Mouse (Mus musculus) CH12.LX (cell line): ENCODE results near the gene Tmem104. TPM values are rescaled to one million over a fixed set of nuclear protein-coding genes. Genes with fewer than 3 reads are reported as not detected.
A peak's percentile ranks its signal among the peaks of the same experiment; 100 is the strongest.

Experiments
- DNase-seq: peaks from one replicate; pipeline ENCODE4 v3.0.0-alpha.2; 2013; ENCODE audit errors: extremely low read depth
- H3K27ac ChIP-seq: 2 replicates; pipeline ENCODE4 v1.5.1; 2012; ENCODE audit warnings: low read depth, mild to moderate bottlenecking, control low read depth, moderate library complexity; ENCODE audit not compliant: insufficient read depth
- H3K27me3 ChIP-seq: replicated peaks from 2 replicates; pipeline ENCODE3; 2012; ENCODE audit warnings: inconsistent platforms
- H3K36me3 ChIP-seq, 2 experiments: replicated peaks in 1 of 2; 2 replicates each; pipeline versions ENCODE3 to v1.6.1; 2012; ENCODE audit warnings: inconsistent platforms in 1 of 2, low read length in 1 of 2, mild to moderate bottlenecking in 1 of 2, mixed read lengths in 1 of 2, moderate library complexity in 1 of 2; ENCODE audit not compliant: control insufficient read depth in 1 of 2, insufficient read depth in 1 of 2
- H3K4me1 ChIP-seq, 2 experiments: 2 replicates each; pipeline ENCODE4 v1.6.1; 2012; ENCODE audit warnings: inconsistent platforms in 1 of 2, moderate library complexity in 1 of 2; ENCODE audit not compliant: insufficient read depth in 2 of 2, control insufficient read depth in 1 of 2
- H3K4me2 ChIP-seq: 2 replicates; pipeline ENCODE4 v1.6.1; 2012; ENCODE audit warnings: low read depth, mild to moderate bottlenecking, control low read depth; ENCODE audit not compliant: poor library complexity, insufficient read depth, severe bottlenecking
- H3K4me3 ChIP-seq, 3 experiments: fragments of 150-350 bp in 1 of 3; sonication (generic) in 1 of 3; replicated peaks in 1 of 3; 2 replicates each; pipeline versions ENCODE3 to v1.5.1; 2011 to 2012; ENCODE audit warnings: low read depth in 2 of 3, low read length in 2 of 3, mild to moderate bottlenecking in 2 of 3, moderate library complexity in 2 of 3, control low read depth in 1 of 3, improper control_type of control experiment in 1 of 3, inconsistent platforms in 1 of 3, mixed read lengths in 1 of 3; ENCODE audit not compliant: poor library complexity in 1 of 3
- H3K79me2 ChIP-seq: replicated peaks from 2 replicates; pipeline ENCODE4 v1.6.1; 2012; ENCODE audit warnings: mild to moderate bottlenecking, moderate library complexity; ENCODE audit not compliant: control insufficient read depth, poor library complexity, insufficient read depth, severe bottlenecking; ENCODE audit errors: extremely low read depth
- H3K9ac ChIP-seq: 2 replicates; pipeline ENCODE4 v1.6.1; 2012; ENCODE audit warnings: low read depth, mild to moderate bottlenecking, control low read depth, moderate library complexity; ENCODE audit not compliant: insufficient read depth
- H3K9me3 ChIP-seq: replicated peaks from 2 replicates; pipeline ENCODE3; 2012; ENCODE audit warnings: low read length, inconsistent platforms, mixed read lengths
- BHLHE40 ChIP-seq: IDR thresholded peaks from 2 replicates; pipeline ENCODE4 v1.6.1; 2011; ENCODE audit warnings: mild to moderate bottlenecking, low read depth, low read length, improper control_type of control experiment
- CHD2 ChIP-seq: IDR thresholded peaks from 2 replicates; pipeline ENCODE4 v1.6.1; 2011; ENCODE audit warnings: low read length, improper control_type of control experiment
- CTCF ChIP-seq, 2 experiments: IDR thresholded peaks in 1 of 2; conservative IDR thresholded peaks in 1 of 2; 2 replicates each; pipeline ENCODE4 v1.5.1; 2011 to 2012; ENCODE audit warnings: low read depth in 2 of 2, low read length in 2 of 2, improper control_type of control experiment in 1 of 2, inconsistent platforms in 1 of 2, mild to moderate bottlenecking in 1 of 2, moderate library complexity in 1 of 2
- E2F4 ChIP-seq: IDR thresholded peaks from 2 replicates; pipeline ENCODE4 v1.6.1; 2011; ENCODE audit warnings: low read depth, low read length, improper control_type of control experiment; ENCODE audit not compliant: insufficient replicate concordance
- ELF1 ChIP-seq: IDR thresholded peaks from 2 replicates; pipeline ENCODE4 v1.6.1; 2014; ENCODE audit warnings: low read depth, mild to moderate bottlenecking, inconsistent platforms, low read length, improper control_type of control experiment
- ETS1 ChIP-seq: conservative IDR thresholded peaks from 2 replicates; pipeline ENCODE4 v1.6.1; 2012; ENCODE audit warnings: low read depth, mild to moderate bottlenecking, inconsistent platforms, low read length, improper control_type of control experiment, moderate library complexity
- GABPA ChIP-seq: IDR thresholded peaks from 2 replicates; pipeline ENCODE4 v1.6.1; 2012; ENCODE audit warnings: low read depth, low read length, improper control_type of control experiment, inconsistent platforms; ENCODE audit not compliant: insufficient replicate concordance
- HCFC1 ChIP-seq: IDR thresholded peaks from 2 replicates; pipeline ENCODE4 v1.6.1; 2012; ENCODE audit warnings: low read depth, mild to moderate bottlenecking, inconsistent platforms, low read length, improper control_type of control experiment
- IRF4 ChIP-seq: IDR thresholded peaks from 2 replicates; pipeline ENCODE4 v1.6.1; 2014; ENCODE audit warnings: low read depth, mild to moderate bottlenecking, inconsistent platforms, low read length, improper control_type of control experiment
- JUN ChIP-seq: IDR thresholded peaks from 2 replicates; pipeline ENCODE4 v1.6.1; 2011; ENCODE audit warnings: low read depth, mild to moderate bottlenecking, low read length, improper control_type of control experiment, moderate library complexity; ENCODE audit not compliant: insufficient read depth
- JUND ChIP-seq: conservative IDR thresholded peaks from 2 replicates; pipeline ENCODE4 v1.6.1; 2011; ENCODE audit warnings: low read depth, low read length, improper control_type of control experiment
- KAT2A ChIP-seq: IDR thresholded peaks from 2 replicates; pipeline ENCODE4 v1.6.1; 2012; ENCODE audit warnings: low read length, improper control_type of control experiment, inconsistent platforms; ENCODE audit not compliant: insufficient replicate concordance
- MAFK ChIP-seq: IDR thresholded peaks from 2 replicates; pipeline ENCODE4 v1.6.1; 2011; ENCODE audit warnings: low read length, improper control_type of control experiment; ENCODE audit not compliant: insufficient replicate concordance
- MAX ChIP-seq: IDR thresholded peaks from 2 replicates; pipeline ENCODE4 v1.6.1; 2011; ENCODE audit warnings: low read length, improper control_type of control experiment
- MYC ChIP-seq: IDR thresholded peaks from 2 replicates; pipeline ENCODE4 v1.6.1; 2011; ENCODE audit warnings: low read depth, mild to moderate bottlenecking, improper control_type of control experiment, low read length
- NELFE ChIP-seq: IDR thresholded peaks from 2 replicates; pipeline ENCODE4 v1.6.1; 2011; ENCODE audit warnings: low read depth, low read length, improper control_type of control experiment
- NRF1 ChIP-seq: IDR thresholded peaks from 2 replicates; pipeline ENCODE4 v1.6.1; 2014; ENCODE audit warnings: low read depth, mild to moderate bottlenecking, inconsistent platforms, low read length, improper control_type of control experiment, moderate library complexity
- POLR2A ChIP-seq: IDR thresholded peaks from 2 replicates; pipeline ENCODE4 v1.6.1; 2011; ENCODE audit warnings: low read depth, mild to moderate bottlenecking, improper control_type of control experiment, low read length
- POLR2AphosphoS2 ChIP-seq: IDR thresholded peaks from 2 replicates; pipeline ENCODE4 v1.6.1; 2011; ENCODE audit warnings: low read depth, low read length, improper control_type of control experiment
- RAD21 ChIP-seq: IDR thresholded peaks from 2 replicates; pipeline ENCODE4 v1.6.1; 2011; ENCODE audit warnings: low read depth, mild to moderate bottlenecking, low read length, improper control_type of control experiment, moderate library complexity
- RCOR1 ChIP-seq: conservative IDR thresholded peaks from 2 replicates; pipeline ENCODE4 v1.6.1; 2012; ENCODE audit warnings: low read depth, mild to moderate bottlenecking, inconsistent platforms, low read length, improper control_type of control experiment
- SIN3A ChIP-seq: IDR thresholded peaks from 2 replicates; pipeline ENCODE4 v1.6.1; 2012; ENCODE audit warnings: low read length, improper control_type of control experiment, inconsistent platforms
- SMC3 ChIP-seq: IDR thresholded peaks from 2 replicates; pipeline ENCODE4 v1.6.1; 2011; ENCODE audit warnings: low read depth, low read length, improper control_type of control experiment
- TBP ChIP-seq: conservative IDR thresholded peaks from 2 replicates; pipeline ENCODE4 v1.6.1; 2011; ENCODE audit warnings: low read depth, low read length, improper control_type of control experiment
- UBTF ChIP-seq: IDR thresholded peaks from 2 replicates; pipeline ENCODE4 v1.6.1; 2012; ENCODE audit warnings: low read depth, mild to moderate bottlenecking, inconsistent platforms, low read length, improper control_type of control experiment, moderate library complexity
- USF1 ChIP-seq: IDR thresholded peaks from 2 replicates; pipeline ENCODE4 v1.6.1; 2014; ENCODE audit warnings: low read depth, mild to moderate bottlenecking, inconsistent platforms, low read length, improper control_type of control experiment
- USF2 ChIP-seq: conservative IDR thresholded peaks from 2 replicates; pipeline ENCODE4 v1.6.1; 2011; ENCODE audit warnings: low read depth, low read length, improper control_type of control experiment
- ZC3H11A ChIP-seq: IDR thresholded peaks from 2 replicates; pipeline ENCODE4 v1.6.1; 2012; ENCODE audit warnings: low read depth, mild to moderate bottlenecking, inconsistent platforms, low read length, improper control_type of control experiment
- ZKSCAN1 ChIP-seq: IDR thresholded peaks from 2 replicates; pipeline ENCODE4 v1.6.1; 2012; ENCODE audit warnings: low read depth, inconsistent platforms, low read length, improper control_type of control experiment, borderline replicate concordance
- dilution Hi-C: fragments of 300-500 bp; cut with MboI; formaldehyde crosslinking; loops from 2 replicates; pipeline ENCODE4 v1.14.3; 2020; ENCODE audit warnings: low sequenced_read_pairs; ENCODE audit not compliant: extremely low pct_unique_long_range_greater_than_20kb, extremely low pct_ligation_motif_present
- in situ Hi-C: fragments of 300-500 bp; cut with MboI; formaldehyde crosslinking; loops from 3 replicates; pipeline ENCODE4 v1.14.3; 2019; ENCODE audit warnings: low sequenced_read_pairs, low pct_ligation_motif_present, low pct_unique_long_range_greater_than_20kb, mixed read lengths
- polyA plus RNA-seq: library from polyadenylated mRNA; unstranded; fragments of >175 nt; gene quantifications from 2 replicates; pipeline ENCODE4 v1.2.1, GENCODE M21; 2012; ENCODE audit warnings: low read depth; ENCODE audit not compliant: insufficient read length
- total RNA-seq, 2 experiments: library from RNA; depleted of rRNA; stranded (reverse); fragments of 300-350 nt in 1 of 2; fragments of >200 nt in 1 of 2; gene quantifications; 2 replicates each; pipeline ENCODE4 v1.2.3; 2012 to 2014

Gene Tmem104
- total and polyA plus RNA-seq, 3 experiments, result 3.5 to 16.1 (median 10.8) TPM

DNA sequence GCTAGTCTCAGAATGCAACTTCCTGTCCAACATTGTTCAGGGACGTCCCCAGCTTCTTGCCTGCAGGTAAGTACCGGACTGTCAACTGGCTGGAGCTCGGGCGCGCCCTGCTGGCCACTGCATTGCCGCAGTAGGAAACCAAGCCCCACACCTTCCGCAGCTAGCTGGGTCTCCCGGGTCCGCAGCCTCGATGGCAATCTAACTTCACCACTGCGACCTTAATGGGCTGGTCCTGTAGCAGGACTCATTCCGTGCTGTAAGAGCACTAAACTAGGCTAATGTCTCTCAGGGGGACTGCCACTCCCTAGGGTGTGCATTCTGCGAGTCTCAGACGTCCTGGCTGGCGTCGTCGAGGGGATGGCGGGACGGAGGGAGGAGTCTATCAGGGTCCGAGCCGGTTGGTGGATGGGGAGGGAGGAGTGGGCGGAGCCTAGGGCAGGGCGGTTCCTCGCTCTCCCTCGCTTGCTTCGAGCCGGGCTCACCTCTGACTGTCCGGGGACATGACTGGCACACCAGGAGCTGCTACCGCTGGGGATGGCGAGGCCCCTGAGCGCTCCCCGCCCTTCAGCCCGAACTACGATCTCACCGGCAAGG, 33.5 kb upstream of the Tmem104 start (continued):
- peak; percentile 85 for TF ChIP-seq ELF1
- 0 out of 2 replicates have a peak, but pooled peaks have one; percentile 53 for TF ChIP-seq UBTF
- TF ChIP-seq RCOR1, result peak; percentile 82; the same call in 1 of the 2 replicates
- 0 out of 2 replicates have a peak, but pooled peaks have one; percentile 11 for TF ChIP-seq KAT2A
- TF ChIP-seq ETS1, result peak; percentile 51; the same call in 1 of the 2 replicates
- TF ChIP-seq E2F4, result no peak
- TF ChIP-seq MYC, result 0 out of 2 replicates have a peak, but pooled peaks have one; percentile 61
- TF ChIP-seq USF1, result no peak
- peak; percentile 62; the same call in 1 of the 2 replicates for TF ChIP-seq HCFC1
- no peak for TF ChIP-seq USF2
- TF ChIP-seq JUND, result peak; percentile 37; the same call in 1 of the 2 replicates
- no peak for TF ChIP-seq GABPA
- peak; percentile 99 for TF ChIP-seq ZC3H11A
- peak; percentile 68 for TF ChIP-seq NELFE
- peak; percentile 60; the same call in 1 of the 2 replicates for TF ChIP-seq SIN3A

DNA sequence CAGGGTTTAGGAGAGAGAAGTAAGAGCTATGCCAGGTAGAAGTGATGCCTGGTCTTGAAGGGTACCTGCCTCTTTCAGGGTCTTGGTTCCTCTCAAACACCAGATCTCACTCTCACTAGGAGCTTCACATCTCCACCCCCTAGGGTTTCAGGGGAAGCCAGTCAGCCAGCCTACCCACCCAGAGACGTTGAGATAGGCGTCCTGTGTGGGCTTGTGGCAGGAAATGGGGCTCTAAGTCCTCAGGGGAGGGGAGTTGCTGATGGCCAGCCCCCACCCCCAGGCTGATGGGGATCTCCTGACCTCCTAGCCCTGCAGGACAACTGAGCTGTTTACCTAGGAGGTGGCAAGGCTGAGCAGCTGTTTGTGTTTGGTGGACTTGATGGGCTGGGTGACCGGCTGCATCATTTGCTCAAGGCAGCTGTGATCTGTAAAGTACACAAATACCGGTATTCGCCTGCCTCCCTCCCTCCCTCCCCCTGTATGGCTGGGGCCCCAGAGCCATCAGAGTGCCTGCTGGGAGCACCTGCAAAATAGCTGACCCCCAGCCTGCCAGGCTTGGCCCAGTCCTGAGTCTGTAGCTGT, 32.1 kb upstream of the Tmem104 start:
- Histone ChIP-seq H3K9ac (no peak overlapping the region), H3K4me2 (no peak overlapping the region), H3K4me1 (peaks cover 40 to 68% of the 10 kb centered on the region in 2 experiments), H3K9me3 (peaks cover 12% of the 10 kb centered on the region), H3K4me3 (no peak overlapping the region), H3K27ac (no peak overlapping the region), H3K79me2 (no peaks in the 10 kb centered on the region), H3K36me3 (no peaks in the 10 kb centered on the region), H3K27me3 (peaks cover 13% of the 10 kb centered on the region)
- in situ Hi-C loops (loop anchor here (5.0 kb wide), 1 partner anchor 73 kb away; no protein-coding TSS in a partner anchor), dilution Hi-C loops (no loop called here)
- no peak for TF ChIP-seq POLR2A
- no peak for TF ChIP-seq TBP
- TF ChIP-seq MAX, result no peak
- no peak for TF ChIP-seq IRF4
- no peak for TF ChIP-seq CTCF (conservative IDR thresholded peaks at IDR 0.05 in 1 of 2, IDR thresholded peaks at IDR 0.05 in 1 of 2; ENCODE audit: low read depth in 2 of 2, low read length in 2 of 2)
- TF ChIP-seq CHD2, result no peak
- TF ChIP-seq NRF1, result no peak
- TF ChIP-seq POLR2AphosphoS2, result no peak
- no peak for TF ChIP-seq JUN
- TF ChIP-seq SIN3A, result no peak
- no peak for TF ChIP-seq ZKSCAN1
- no peak for TF ChIP-seq USF2
- no peak for TF ChIP-seq RAD21
- no peak for TF ChIP-seq MYC
- no peak for TF ChIP-seq BHLHE40
- TF ChIP-seq RCOR1, result no peak
- TF ChIP-seq SMC3, result no peak
- TF ChIP-seq MAFK, result no peak
- TF ChIP-seq ZC3H11A, result no peak
- TF ChIP-seq USF1, result no peak
- no peak for DNase-seq
